Mouse (Mus musculus) testis, postnatal 10 days (tissue): Measurements from ENCODE around the gene Bod1.

Experiments used
- DNase-seq: peaks from one replicate; pipeline ENCODE4 v3.0.0; 2021; ENCODE audit warnings: low spot score

The Bod1 gene

GRCm38 (mm10) chr11:31669172-31669869 lies 2.4 kb downstream of the Bod1 start:
- no peak for DNase-seq

- DNase-seq: no peak
These were observed 7.5 kb downstream of the Bod1 start for GRCm38 (mm10) chr11:31664186-31664585.

GRCm38 (mm10) chr11:31663501-31663900 lies 8.2 kb downstream of the Bod1 start:
- DNase-seq: no peak

- no peak for DNase-seq
These were observed 8.7 kb downstream of the Bod1 start for GRCm38 (mm10) chr11:31662872-31663446.

- DNase-seq: no peak
These were observed 9.5 kb downstream of the Bod1 start for GRCm38 (mm10) chr11:31662214-31662613.

- no peak for DNase-seq
These were observed 13.9 kb downstream of the Bod1 start for GRCm38 (mm10) chr11:31657806-31658175.

GRCm38 (mm10) chr11:31657168-31657805 lies 14.4 kb downstream of the Bod1 start:
- no peak for DNase-seq

- DNase-seq: no peak
These were observed 22.2 kb downstream of the Bod1 start for GRCm38 (mm10) chr11:31649507-31649906.

GRCm38 (mm10) chr11:31647268-31647667 lies 24.4 kb downstream of the Bod1 start:
- DNase-seq: no peak

GRCm38 (mm10) chr11:31646571-31646970 lies 25.1 kb downstream of the Bod1 start:
- no peak for DNase-seq

- DNase-seq: no peak
These were observed 28.6 kb downstream of the Bod1 start for GRCm38 (mm10) chr11:31643120-31643519.

- DNase-seq: no peak
These were observed 30.4 kb downstream of the Bod1 start for GRCm38 (mm10) chr11:31641066-31641810.

GRCm38 (mm10) chr11:31640187-31640586 lies 31.5 kb downstream of the Bod1 start:
- no peak for DNase-seq

- DNase-seq: peak; percentile 90
These were observed 33.8 kb downstream of the Bod1 start for GRCm38 (mm10) chr11:31637788-31638373.

- no peak for DNase-seq
These were observed 43.0 kb downstream of the Bod1 start for GRCm38 (mm10) chr11:31628700-31629099.

GRCm38 (mm10) chr11:31620796-31621195 lies 50.9 kb downstream of the Bod1 start:
- DNase-seq: no peak

- no peak for DNase-seq
These were observed 53.9 kb downstream of the Bod1 start for GRCm38 (mm10) chr11:31617797-31618196.

GRCm38 (mm10) chr11:31617236-31617635 lies 54.4 kb downstream of the Bod1 start:
- DNase-seq: peak; percentile 83

- no peak for DNase-seq
These were observed 55.0 kb downstream of the Bod1 start for GRCm38 (mm10) chr11:31616722-31617121.
